Mouse (Mus musculus) C2C12 (cell line): ENCODE measurements around the gene Bcas3. TPM values are rescaled to one million over a fixed set of nuclear protein-coding genes. Genes with fewer than 3 reads are reported as not detected.

Experiments
- H3K27me3 ChIP-seq: one replicate; pipeline ENCODE4 v1.6.1; 2011; ENCODE audit not compliant: control insufficient read depth, insufficient read depth, insufficient read length
- H3K36me3 ChIP-seq: one replicate; pipeline ENCODE4 v1.6.1; 2011; ENCODE audit not compliant: control insufficient read depth, insufficient read depth
- H3K4me3 ChIP-seq: one replicate; pipeline ENCODE4 v1.5.1; 2011; ENCODE audit warnings: mild to moderate bottlenecking, control low read depth; ENCODE audit not compliant: poor library complexity, insufficient read depth, severe bottlenecking
- H3K79me2 ChIP-seq: one replicate; pipeline ENCODE4 v1.6.1; 2011; ENCODE audit not compliant: control insufficient read depth, insufficient read depth
- H3K79me3 ChIP-seq: one replicate; pipeline ENCODE4 v1.6.1; 2011; ENCODE audit warnings: low read depth, control low read depth
- H3ac ChIP-seq: one replicate; pipeline ENCODE3; 2011; ENCODE audit warnings: low read depth; ENCODE audit not compliant: control insufficient read depth, insufficient read length
- CEBPB ChIP-seq: IDR thresholded peaks from one replicate; pipeline ENCODE4 v1.6.1; 2011; ENCODE audit warnings: low read depth, mild to moderate bottlenecking, control low read depth, moderate library complexity
- CTCF ChIP-seq: IDR thresholded peaks from one replicate; pipeline ENCODE4 v1.5.1; 2011; ENCODE audit not compliant: control insufficient read depth, insufficient read depth, insufficient read length
- FOSL1 ChIP-seq: IDR thresholded peaks from one replicate; pipeline ENCODE4 v1.8.0; 2011; ENCODE audit warnings: mild to moderate bottlenecking, low read length; ENCODE audit not compliant: poor library complexity, insufficient read depth, severe bottlenecking
- MAX ChIP-seq: IDR thresholded peaks from one replicate; pipeline ENCODE4 v1.6.1; 2011; ENCODE audit warnings: mild to moderate bottlenecking, control low read depth
- MYOD1 ChIP-seq: IDR thresholded peaks from one replicate; pipeline ENCODE4 v1.6.1; 2011; ENCODE audit warnings: low read depth; ENCODE audit not compliant: control insufficient read depth, insufficient read length
- MYOG ChIP-seq: IDR thresholded peaks from one replicate; pipeline ENCODE4 v1.6.1; 2011; ENCODE audit not compliant: control insufficient read depth, insufficient read length; ENCODE audit errors: extremely low read depth
- USF1 ChIP-seq: IDR thresholded peaks from one replicate; pipeline ENCODE4 v1.6.1; 2011; ENCODE audit warnings: low read depth, mild to moderate bottlenecking, control low read depth, moderate library complexity
- polyA plus RNA-seq: library from polyadenylated mRNA; unstranded; fragments of >200 nt; fragmentation: generic; extraction: Trizol; gene quantifications from one replicate; pipeline ENCODE4 v1.2.1, GENCODE M21; 2012; ENCODE audit warnings: missing spikeins

The Bcas3 gene
- polyA plus RNA-seq, 1 experiment: 11.1 TPM

DNA sequence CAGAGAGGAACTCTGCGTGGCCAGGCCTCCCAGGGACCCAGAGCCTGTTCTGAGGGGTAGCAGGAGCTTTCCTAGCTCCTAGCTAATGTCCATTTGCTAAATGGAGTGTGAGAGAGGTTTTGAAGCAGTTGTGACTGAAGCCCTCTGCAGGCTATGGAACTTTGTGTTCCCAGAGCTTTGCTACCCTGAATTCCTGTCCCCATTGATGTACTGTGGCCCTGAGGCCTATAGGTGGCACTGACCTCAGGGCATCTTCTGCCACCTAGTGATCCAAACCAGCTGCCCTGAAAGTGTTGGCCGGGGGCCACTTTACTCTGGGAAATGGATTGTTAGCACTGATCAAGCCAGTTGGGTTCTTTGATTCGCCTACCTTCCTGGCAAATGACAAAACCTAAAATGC, 380.6 kb downstream of the Bcas3 start:
- Histone ChIP-seq H3ac (no peak overlapping the region), H3K4me3 (no peak overlapping the region), H3K79me3 (no peaks in the 10 kb centered on the region), H3K36me3 (no peaks in the 10 kb centered on the region), H3K27me3 (no peaks in the 10 kb centered on the region), H3K79me2 (no peaks in the 10 kb centered on the region)
- TF ChIP-seq MYOG: no peak
- no peak for TF ChIP-seq MAX
- TF ChIP-seq FOSL1: no peak
- no peak for TF ChIP-seq CTCF
- TF ChIP-seq MYOD1: no peak
- no peak for TF ChIP-seq CEBPB
- TF ChIP-seq USF1: no peak

DNA sequence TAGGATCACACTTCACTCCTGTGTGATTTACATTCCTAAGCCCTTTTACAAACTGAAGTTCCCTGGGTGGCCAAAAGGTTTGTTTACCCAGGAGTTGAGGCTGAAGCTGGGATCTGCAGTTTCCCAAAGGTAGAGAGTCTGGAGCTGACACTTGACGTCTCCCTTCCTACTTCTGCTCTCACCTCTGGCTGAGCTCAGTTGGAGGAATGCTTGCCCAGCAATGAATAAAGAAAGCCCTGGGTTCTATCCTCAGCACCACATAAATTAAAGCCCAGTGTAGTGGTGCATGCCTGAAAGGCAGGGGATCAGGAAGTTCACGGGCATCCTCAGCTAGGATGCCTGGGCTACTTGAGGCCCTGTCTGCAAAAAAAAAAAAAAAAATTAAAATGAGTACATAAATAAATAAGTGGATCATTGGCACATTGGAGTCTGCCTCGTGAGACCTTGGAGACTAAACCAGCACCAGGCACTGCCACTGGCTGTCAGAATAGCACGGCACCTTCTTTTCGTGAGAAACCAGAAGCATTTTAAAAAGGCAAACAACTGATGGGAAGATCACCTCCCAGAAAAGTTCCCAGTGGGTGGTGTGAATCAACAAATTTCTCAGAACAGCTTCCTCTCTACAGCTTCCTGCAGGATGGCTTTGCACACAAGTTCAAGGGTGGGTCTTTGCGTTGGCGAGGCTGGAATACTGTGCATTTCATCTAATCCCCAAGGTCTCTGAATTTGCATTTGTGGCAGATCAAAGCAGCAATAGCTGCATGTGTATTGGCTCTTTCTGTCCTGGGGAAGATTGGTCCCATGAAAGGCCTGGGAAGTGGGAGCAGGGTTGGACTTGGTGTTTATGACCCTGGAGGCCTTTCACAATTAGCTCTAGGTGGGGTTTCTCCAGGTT, 381.6 kb downstream of the Bcas3 start:
- Histone ChIP-seq H3K27me3 (no peaks in the 10 kb centered on the region), H3K79me2 (no peaks in the 10 kb centered on the region), H3K4me3 (no peak overlapping the region), H3K36me3 (no peaks in the 10 kb centered on the region), H3ac (no peak overlapping the region), H3K79me3 (no peaks in the 10 kb centered on the region)
- no peak for TF ChIP-seq MYOD1
- TF ChIP-seq CEBPB: no peak
- no peak for TF ChIP-seq MYOG

DNA sequence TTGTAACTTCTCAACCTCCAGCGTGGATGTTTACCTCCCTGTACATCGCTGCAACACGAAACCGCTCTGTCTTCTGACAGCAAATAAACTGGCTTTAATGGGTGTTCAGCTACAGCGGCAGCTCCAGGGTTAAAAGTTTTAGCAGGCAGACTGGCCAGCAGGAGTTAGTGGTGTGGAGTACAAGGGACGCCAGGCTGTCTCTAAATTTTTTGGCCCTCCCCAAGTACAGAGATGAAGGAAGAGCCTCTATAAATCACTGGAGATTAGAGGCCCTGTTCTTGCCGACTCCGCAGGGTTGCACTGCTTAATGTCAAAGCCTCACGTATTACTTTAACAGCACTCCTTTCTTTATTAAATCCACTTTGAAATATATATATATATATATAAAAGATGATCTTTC, 384.3 kb downstream of the Bcas3 start:
- Histone ChIP-seq H3ac (no peak overlapping the region), H3K27me3 (no peaks in the 10 kb centered on the region), H3K79me2 (no peaks in the 10 kb centered on the region), H3K4me3 (no peak overlapping the region), H3K79me3 (no peaks in the 10 kb centered on the region), H3K36me3 (no peaks in the 10 kb centered on the region)
- no peak for TF ChIP-seq MYOG
- TF ChIP-seq MYOD1: no peak
- TF ChIP-seq FOSL1: no peak
- no peak for TF ChIP-seq CTCF
- TF ChIP-seq CEBPB: no peak
- TF ChIP-seq USF1: no peak
- no peak for TF ChIP-seq MAX

DNA sequence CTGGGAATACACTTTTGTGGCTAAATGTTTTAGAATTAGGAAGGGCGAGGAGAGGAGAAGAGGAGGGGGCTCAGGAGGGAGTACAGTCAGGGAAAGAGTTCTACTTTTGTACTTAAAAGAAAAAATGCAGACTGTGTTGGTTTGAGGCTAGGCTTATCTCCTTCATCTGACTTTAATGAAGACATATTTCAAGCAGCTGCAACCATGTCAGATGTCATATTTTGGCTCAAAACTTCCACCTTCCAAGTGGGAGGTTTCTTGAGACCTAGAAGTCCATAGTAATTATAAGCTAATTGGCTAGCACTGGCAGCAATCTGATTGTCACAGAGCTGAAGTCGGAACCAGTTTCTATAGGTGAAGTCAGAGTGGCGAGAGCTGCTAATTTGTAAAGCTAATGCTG, 384.9 kb downstream of the Bcas3 start:
- no peaks in the 10 kb centered on the region for H3K36me3 ChIP-seq
- no peaks in the 10 kb centered on the region for H3K79me3 ChIP-seq
- H3K27me3 ChIP-seq: no peaks in the 10 kb centered on the region
- H3ac ChIP-seq: no peak overlapping the region
- no peaks in the 10 kb centered on the region for H3K79me2 ChIP-seq
- no peak overlapping the region for H3K4me3 ChIP-seq
- peak; percentile 77 for TF ChIP-seq MYOD1
- no peak for TF ChIP-seq CEBPB
- TF ChIP-seq FOSL1: no peak
- no peak for TF ChIP-seq MAX
- TF ChIP-seq USF1: no peak
- TF ChIP-seq CTCF: no peak

DNA sequence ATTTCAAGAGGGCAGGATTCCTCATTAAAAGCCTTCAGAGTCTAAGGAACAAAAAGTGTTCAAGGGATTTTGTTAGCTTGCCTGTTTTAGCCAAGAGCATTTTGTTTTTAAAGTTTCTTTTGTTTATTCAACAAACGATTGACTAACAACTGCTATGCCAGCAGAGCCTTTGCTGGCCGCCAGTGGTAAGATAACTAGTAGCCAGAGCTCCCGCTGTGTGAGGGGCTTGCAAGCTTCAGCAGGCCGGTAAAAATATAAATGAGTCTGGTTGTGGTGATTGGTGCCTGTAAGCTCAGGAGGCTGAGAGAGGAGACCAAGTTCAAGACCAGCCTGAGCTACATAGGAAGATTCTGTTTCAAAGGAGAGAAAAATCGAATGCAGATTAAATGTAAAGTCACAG, 385.6 kb downstream of the Bcas3 start:
- Histone ChIP-seq H3K36me3 (no peaks in the 10 kb centered on the region), H3K79me2 (no peaks in the 10 kb centered on the region), H3K4me3 (no peak overlapping the region), H3ac (no peak overlapping the region), H3K79me3 (no peaks in the 10 kb centered on the region), H3K27me3 (no peaks in the 10 kb centered on the region)
- TF ChIP-seq CEBPB: no peak
- TF ChIP-seq FOSL1: no peak
- TF ChIP-seq MYOD1: no peak
- no peak for TF ChIP-seq MYOG
- TF ChIP-seq CTCF: no peak
- TF ChIP-seq USF1: no peak
- TF ChIP-seq MAX: no peak

DNA sequence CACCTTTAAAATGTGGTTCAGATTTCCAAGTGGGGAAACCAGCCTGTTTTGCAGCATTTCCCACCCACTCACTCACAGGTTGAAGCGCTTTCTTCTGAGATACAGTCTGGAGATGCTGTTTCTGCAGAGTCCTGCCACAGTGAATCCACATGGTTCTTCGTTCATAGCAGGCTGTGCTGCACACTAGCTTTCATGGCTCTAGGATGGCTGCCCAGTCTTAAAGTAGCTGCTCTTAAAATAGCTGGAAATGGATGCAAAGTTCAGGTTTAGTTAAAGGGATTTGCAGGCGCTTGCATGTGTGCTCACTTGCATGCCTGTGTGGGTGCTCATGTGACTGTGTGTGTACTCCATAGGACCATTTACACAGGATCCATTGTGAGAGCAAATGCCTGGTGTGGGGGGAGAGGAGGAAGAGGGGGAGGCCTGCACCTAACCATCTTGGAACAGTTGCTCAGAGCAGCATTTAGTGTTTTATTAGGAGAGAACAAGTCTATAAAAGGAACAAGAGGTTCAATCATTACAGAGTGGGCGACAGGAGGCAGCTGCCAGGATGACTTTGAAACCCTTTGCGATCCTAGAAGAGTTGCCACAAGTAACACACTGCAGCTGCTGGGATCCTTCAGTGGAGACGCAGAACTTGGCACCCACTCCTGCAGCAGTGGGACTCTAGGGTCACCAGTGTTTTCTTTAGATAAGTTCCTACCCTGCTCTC, 386.5 kb downstream of the Bcas3 start:
- Histone ChIP-seq H3K27me3 (no peaks in the 10 kb centered on the region), H3K79me3 (no peaks in the 10 kb centered on the region), H3K36me3 (no peaks in the 10 kb centered on the region), H3K79me2 (no peaks in the 10 kb centered on the region), H3K4me3 (no peak overlapping the region), H3ac (no peak overlapping the region)
- TF ChIP-seq MYOD1 (peak; percentile 94), MYOG (no peak), USF1 (peak; percentile 49), CTCF (no peak), MAX (no peak), FOSL1 (no peak), CEBPB (no peak)
